Mouse (Mus musculus) limb, embryonic 12.5 days (tissue): ENCODE results near the gene Dis3l. TPM values are rescaled to one million over a fixed set of nuclear protein-coding genes. Genes with fewer than 3 reads are reported as not detected.
"Not testable (repeated sequence)": the region's sequence is repeated elsewhere in the genome, so short reads cannot be mapped to it uniquely, and the experiment has no call there.

ENCODE experiments used
- ATAC-seq: fragments of 200-750 bp; cut with Nextera tagmentation; 2 replicates; pipeline ENCODE4 v1.8.0; 2017; ENCODE audit warnings: low read depth, moderate TSS enrichment; ENCODE audit not compliant: insufficient number of reproducible peaks, insufficient read depth, low FRiP score, low TSS enrichment
- H3K27ac ChIP-seq: fragments of 300-500 bp; sonication (generic); 2 replicates; pipeline ENCODE4 v1.5.1; 2016; ENCODE audit warnings: mild to moderate bottlenecking, moderate library complexity
- H3K27me3 ChIP-seq: fragments of 300-500 bp; sonication (generic); 2 replicates; pipeline ENCODE4 v1.6.1; 2016; ENCODE audit warnings: mild to moderate bottlenecking, moderate library complexity
- H3K36me3 ChIP-seq: fragments of 300-500 bp; sonication (generic); 2 replicates; pipeline ENCODE4 v1.6.1; 2016; ENCODE audit warnings: mild to moderate bottlenecking, moderate library complexity
- H3K4me1 ChIP-seq: fragments of 300-500 bp; sonication (generic); replicated peaks from 2 replicates; pipeline ENCODE4 v1.6.1; 2016
- H3K4me2 ChIP-seq: fragments of 300-500 bp; sonication (generic); 2 replicates; pipeline ENCODE4 v1.6.1; 2016; ENCODE audit warnings: mild to moderate bottlenecking, moderate library complexity
- H3K4me3 ChIP-seq: fragments of 300-500 bp; sonication (generic); replicated peaks from 2 replicates; pipeline ENCODE4 v1.5.1; 2016; ENCODE audit warnings: mild to moderate bottlenecking
- H3K9ac ChIP-seq: fragments of 300-500 bp; sonication (generic); replicated peaks from 2 replicates; pipeline ENCODE4 v1.6.1; 2016; ENCODE audit warnings: mild to moderate bottlenecking, moderate library complexity
- H3K9me3 ChIP-seq: fragments of 300-500 bp; sonication (generic); 2 replicates; pipeline ENCODE4 v1.6.1; 2016; ENCODE audit warnings: mild to moderate bottlenecking, moderate library complexity
- WGBS: fragments of 180-500 bp; shearing (Covaris S2); methylation state at CpG from one replicate; pipeline ENCODE4 v1.1.7; 2016; 5-methylcytosine and 5-hydroxymethylcytosine counted together
- polyA plus RNA-seq: library from polyadenylated mRNA; unstranded; fragments of >200 nt; fragmentation: Nextera tagmentation; extraction: Ambion mirVana; gene quantifications from 2 replicates; pipeline ENCODE4 v1.2.1, GENCODE M21; 2016

Gene Dis3l
- polyA plus RNA-seq, 1 experiment from 2014 or later = 22.5 TPM

DNA sequence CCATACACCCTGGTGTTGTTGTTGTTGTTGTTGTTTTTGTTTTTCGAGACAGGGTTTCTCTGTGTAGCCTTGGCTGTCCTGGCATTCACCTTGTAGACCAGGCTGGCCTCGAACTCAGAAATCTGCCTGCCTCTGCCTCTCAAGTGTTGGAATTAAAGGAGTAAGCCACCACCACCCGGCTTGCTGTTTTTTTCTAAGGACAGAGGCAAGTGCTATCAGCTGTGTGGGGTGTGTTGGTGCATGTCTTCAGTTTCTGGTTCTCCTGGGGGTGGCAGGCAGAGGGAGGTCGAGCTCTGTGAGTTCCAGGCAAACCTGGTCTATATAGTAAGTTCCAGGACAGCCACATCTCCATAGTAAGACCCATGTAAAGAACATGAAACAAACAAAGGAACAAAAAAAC is 66.8 kb downstream of the Dis3l start:
- ATAC-seq = no peak
- H3K4me2 ChIP-seq = no peak overlapping the region
- H3K36me3 ChIP-seq = no peaks in the 10 kb centered on the region
- 77% methylated on average over 4 of the region's 4 CpGs for WGBS
- no peaks in the 10 kb centered on the region for H3K4me1 ChIP-seq
- H3K4me3 ChIP-seq = no peak overlapping the region
- H3K9ac ChIP-seq = no peak overlapping the region
- H3K27ac ChIP-seq = no peak overlapping the region
- no peaks in the 10 kb centered on the region for H3K9me3 ChIP-seq
- H3K27me3 ChIP-seq = no peaks in the 10 kb centered on the region

DNA sequence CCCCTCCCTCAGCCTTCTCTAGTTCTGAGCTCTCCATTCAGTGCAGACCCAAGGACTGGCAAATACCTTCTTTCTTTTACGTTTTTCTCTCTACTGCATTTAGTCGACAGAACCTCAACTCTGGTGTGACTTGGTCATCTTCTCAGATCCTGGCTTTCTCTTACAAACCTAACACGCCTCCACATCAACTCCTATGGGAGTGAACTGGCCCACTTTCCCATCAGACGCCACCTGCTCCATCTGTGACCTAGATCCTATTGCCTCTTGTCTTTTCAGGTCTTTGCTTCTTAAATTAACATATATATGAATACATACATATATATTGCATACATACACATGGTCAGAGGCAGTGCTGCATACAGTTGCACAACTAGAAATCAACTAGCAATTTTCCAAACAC is 67.3 kb downstream of the Dis3l start:
- H3K4me3 ChIP-seq = no peak overlapping the region
- H3K9ac ChIP-seq = no peak overlapping the region
- H3K36me3 ChIP-seq = no peaks in the 10 kb centered on the region
- H3K4me2 ChIP-seq = no peak overlapping the region
- no peak overlapping the region for H3K27ac ChIP-seq
- ATAC-seq = no peak
- H3K27me3 ChIP-seq = no peaks in the 10 kb centered on the region
- H3K4me1 ChIP-seq = no peaks in the 10 kb centered on the region
- 79% methylated on average over 4 of the region's 4 CpGs for WGBS
- H3K9me3 ChIP-seq = no peaks in the 10 kb centered on the region

DNA sequence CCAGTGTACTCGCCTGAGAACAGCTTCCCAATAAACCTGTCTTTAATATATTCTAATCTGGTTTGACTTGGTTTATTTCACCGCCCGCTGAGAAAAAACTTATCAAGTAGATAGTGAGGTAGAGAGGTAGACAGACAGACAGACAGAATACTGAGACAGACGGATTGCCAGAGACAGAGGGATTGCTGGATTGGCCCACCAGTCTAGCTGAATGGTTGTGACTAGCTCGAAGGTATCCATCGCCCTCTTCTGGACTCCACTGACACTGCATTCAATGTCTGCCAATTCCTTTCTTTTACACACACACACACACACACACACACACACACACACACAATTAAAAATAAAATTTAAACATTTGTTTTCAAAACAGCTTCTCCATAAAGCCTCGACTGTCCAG is 68.5 kb downstream of the Dis3l start:
- Histone ChIP-seq H3K9me3 (no peaks in the 10 kb centered on the region), H3K4me1 (no peaks in the 10 kb centered on the region), H3K9ac (no peak overlapping the region), H3K36me3 (no peaks in the 10 kb centered on the region), H3K4me2 (no peak overlapping the region), H3K4me3 (no peak overlapping the region), H3K27me3 (no peaks in the 10 kb centered on the region), H3K27ac (no peak overlapping the region)
- no peak for ATAC-seq
- WGBS = 44% methylated on average over 7 of the region's 7 CpGs

DNA sequence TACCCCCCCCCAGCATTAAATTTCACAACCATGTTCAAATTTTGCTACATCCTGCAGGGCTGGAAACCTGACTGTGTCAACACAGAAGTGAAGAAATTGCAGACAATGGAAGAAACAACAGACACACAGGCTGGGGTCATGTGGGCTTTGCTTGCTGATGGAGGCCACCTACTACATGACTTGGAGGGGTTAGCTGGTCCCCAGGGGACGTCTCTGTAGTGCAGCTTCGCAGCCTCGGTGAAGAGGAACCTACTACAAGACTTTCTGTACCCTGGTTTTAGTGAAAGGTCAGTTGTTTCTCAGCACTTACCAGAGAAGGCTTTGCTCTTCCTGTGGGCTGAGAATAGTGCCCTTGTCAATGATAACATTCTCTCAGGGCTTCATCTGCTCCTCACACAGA is 69.8 kb downstream of the Dis3l start:
- Histone ChIP-seq H3K36me3 (no peaks in the 10 kb centered on the region), H3K4me3 (no peak overlapping the region), H3K4me1 (no peaks in the 10 kb centered on the region), H3K27me3 (no peaks in the 10 kb centered on the region), H3K9ac (no peak overlapping the region), H3K27ac (no peak overlapping the region), H3K4me2 (no peak overlapping the region), H3K9me3 (no peaks in the 10 kb centered on the region)
- 76% methylated on average over 3 of the region's 3 CpGs for WGBS
- ATAC-seq = no peak

DNA sequence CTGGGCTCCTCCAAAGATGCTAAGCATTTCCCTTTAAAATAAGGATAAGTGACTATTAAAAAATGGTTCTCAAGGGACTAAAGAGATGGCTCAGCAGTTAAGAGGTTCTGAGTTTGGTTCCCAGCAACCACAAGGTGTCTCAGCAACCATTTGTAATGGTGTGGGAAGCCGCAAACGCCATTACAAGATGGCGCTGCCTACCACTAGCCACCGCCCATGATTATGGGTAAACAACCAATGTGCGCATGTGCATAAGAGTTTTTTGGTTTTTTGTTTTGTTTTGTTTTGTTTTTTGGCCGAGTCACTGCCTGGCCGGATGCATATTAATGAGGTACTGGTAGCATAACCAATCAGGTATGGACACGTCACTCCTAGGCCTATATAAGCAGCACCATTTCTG is 72.3 kb downstream of the Dis3l start:
- not testable (repeated sequence) for H3K27ac ChIP-seq, H3K4me1 ChIP-seq, H3K4me3 ChIP-seq, H3K27me3 ChIP-seq, H3K4me2 ChIP-seq, H3K9me3 ChIP-seq, ATAC-seq, H3K9ac ChIP-seq, H3K36me3 ChIP-seq
- 95% methylated on average over 8 of the region's 8 CpGs for WGBS

DNA sequence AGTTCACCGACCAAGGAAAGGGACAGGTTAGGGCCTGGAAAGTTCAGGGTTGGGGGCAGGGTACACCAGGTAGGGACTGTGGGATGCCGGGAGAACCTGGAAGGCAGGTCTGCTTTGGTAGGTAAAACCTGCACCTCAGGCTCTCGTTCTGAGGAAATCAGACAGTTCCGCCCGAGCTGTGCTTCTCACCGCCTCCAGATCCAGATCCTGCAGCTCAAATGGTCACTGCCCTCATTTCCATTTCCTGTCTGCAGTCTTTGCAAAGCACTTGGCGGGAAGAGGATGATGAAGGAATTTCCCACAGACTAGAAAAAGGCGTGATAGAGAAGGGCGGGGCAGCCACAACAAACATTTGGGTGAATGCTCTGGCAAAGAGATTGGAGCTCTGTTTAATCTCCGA is 72.9 kb downstream of the Dis3l start:
- no peak overlapping the region for H3K4me2 ChIP-seq
- no peak overlapping the region for H3K27ac ChIP-seq
- H3K9me3 ChIP-seq = no peaks in the 10 kb centered on the region
- no peaks in the 10 kb centered on the region for H3K4me1 ChIP-seq
- no peak overlapping the region for H3K4me3 ChIP-seq
- ATAC-seq = no peak
- no peak overlapping the region for H3K9ac ChIP-seq
- 88% methylated on average over 10 of the region's 10 CpGs for WGBS
- H3K27me3 ChIP-seq = no peaks in the 10 kb centered on the region
- no peaks in the 10 kb centered on the region for H3K36me3 ChIP-seq

DNA sequence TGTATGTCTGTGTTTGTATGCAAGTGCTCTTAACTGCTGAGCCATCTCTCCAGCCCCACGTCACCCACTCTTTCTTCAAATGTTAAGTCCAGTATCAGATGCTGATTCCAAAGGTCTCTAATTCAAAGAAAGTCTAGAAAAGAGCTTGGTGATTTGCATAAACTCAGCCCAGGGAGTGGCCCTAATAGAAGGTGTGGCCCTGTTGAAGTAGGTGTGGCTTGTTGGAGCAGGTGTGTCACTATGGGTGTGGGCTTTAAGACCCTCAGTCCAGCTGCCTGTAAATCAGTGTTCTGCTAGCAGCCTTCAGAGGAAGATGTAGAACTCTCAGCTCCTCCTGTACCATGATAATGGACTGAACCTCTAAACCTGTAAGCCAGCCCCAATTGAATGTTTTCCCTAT is 73.9 kb downstream of the Dis3l start:
- H3K36me3 ChIP-seq = no peaks in the 10 kb centered on the region
- H3K27me3 ChIP-seq = no peaks in the 10 kb centered on the region
- H3K4me3 ChIP-seq = no peak overlapping the region
- WGBS = 88% methylated on average over 1 of the region's 1 CpGs
- H3K4me2 ChIP-seq = no peak overlapping the region
- H3K9ac ChIP-seq = no peak overlapping the region
- no peaks in the 10 kb centered on the region for H3K9me3 ChIP-seq
- no peak overlapping the region for H3K27ac ChIP-seq
- no peaks in the 10 kb centered on the region for H3K4me1 ChIP-seq
- no peak for ATAC-seq

- WGBS = 40% methylated on average over 1 of the region's 1 CpGs
- Histone ChIP-seq H3K4me1 (no peaks in the 10 kb centered on the region), H3K27me3 (no peaks in the 10 kb centered on the region), H3K27ac (no peak overlapping the region), H3K9me3 (no peaks in the 10 kb centered on the region), H3K9ac (no peak overlapping the region), H3K4me2 (no peak overlapping the region), H3K4me3 (no peak overlapping the region), H3K36me3 (no peaks in the 10 kb centered on the region)
- no peak for ATAC-seq
Observed at GRCm38 (mm10) chr9:64264813-64265212, 76.3 kb downstream of the Dis3l start.

- Histone ChIP-seq H3K4me2 (no peak overlapping the region), H3K4me3 (no peak overlapping the region), H3K36me3 (no peaks in the 10 kb centered on the region), H3K27ac (no peak overlapping the region), H3K9ac (no peak overlapping the region), H3K9me3 (no peaks in the 10 kb centered on the region), H3K27me3 (no peaks in the 10 kb centered on the region), H3K4me1 (no peaks in the 10 kb centered on the region)
- WGBS = 86% methylated on average over 4 of the region's 4 CpGs
- ATAC-seq = no peak
Observed at GRCm38 (mm10) chr9:64261023-64261422, 80.1 kb downstream of the Dis3l start.

DNA sequence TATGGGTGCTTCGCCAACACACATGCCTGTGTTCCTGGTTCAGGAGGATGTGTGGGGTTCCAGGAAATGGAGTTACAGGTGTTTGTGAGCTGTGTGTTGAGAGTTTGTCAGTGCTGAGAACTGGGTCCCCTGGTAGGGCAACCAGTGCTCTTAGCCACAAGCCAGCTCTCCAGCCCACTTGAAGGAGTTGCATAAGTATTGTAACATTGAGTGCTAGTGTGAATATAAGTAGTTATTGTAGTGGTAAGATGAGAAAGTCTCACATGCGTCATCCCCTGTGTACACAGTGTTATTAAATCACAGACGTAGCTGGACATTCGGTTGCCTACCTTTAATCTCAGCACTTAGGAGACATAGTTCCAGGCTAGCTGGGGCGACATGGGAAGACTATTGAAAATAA is 81.2 kb downstream of the Dis3l start:
- Histone ChIP-seq H3K4me1 (no peaks in the 10 kb centered on the region), H3K9ac (no peak overlapping the region), H3K36me3 (no peaks in the 10 kb centered on the region), H3K27me3 (no peaks in the 10 kb centered on the region), H3K4me3 (no peak overlapping the region), H3K9me3 (no peaks in the 10 kb centered on the region), H3K4me2 (no peak overlapping the region), H3K27ac (no peak overlapping the region)
- ATAC-seq = no peak
- 92% methylated on average over 5 of the region's 5 CpGs for WGBS
